Mouse (Mus musculus) CH12.LX (cell line): ENCODE data around the gene Cdc20. TPM values are rescaled to one million over a fixed set of nuclear protein-coding genes. Genes with fewer than 3 reads are reported as not detected.

Experiments used
- DNase-seq: peaks from one replicate; pipeline ENCODE4 v3.0.0-alpha.2; 2013; ENCODE audit errors: extremely low read depth
- H3K27ac ChIP-seq: 2 replicates; pipeline ENCODE4 v1.5.1; 2012; ENCODE audit warnings: low read depth, mild to moderate bottlenecking, control low read depth, moderate library complexity; ENCODE audit not compliant: insufficient read depth
- H3K27me3 ChIP-seq: replicated peaks from 2 replicates; pipeline ENCODE3; 2012; ENCODE audit warnings: inconsistent platforms
- H3K36me3 ChIP-seq, 2 experiments: replicated peaks in 1 of 2; 2 replicates each; pipeline versions ENCODE3 to v1.6.1; 2012; ENCODE audit warnings: inconsistent platforms in 1 of 2, low read length in 1 of 2, mild to moderate bottlenecking in 1 of 2, mixed read lengths in 1 of 2, moderate library complexity in 1 of 2; ENCODE audit not compliant: control insufficient read depth in 1 of 2, insufficient read depth in 1 of 2
- H3K4me1 ChIP-seq, 2 experiments: 2 replicates each; pipeline ENCODE4 v1.6.1; 2012; ENCODE audit warnings: inconsistent platforms in 1 of 2, moderate library complexity in 1 of 2; ENCODE audit not compliant: insufficient read depth in 2 of 2, control insufficient read depth in 1 of 2
- H3K4me2 ChIP-seq: 2 replicates; pipeline ENCODE4 v1.6.1; 2012; ENCODE audit warnings: low read depth, mild to moderate bottlenecking, control low read depth; ENCODE audit not compliant: poor library complexity, insufficient read depth, severe bottlenecking
- H3K4me3 ChIP-seq, 3 experiments: fragments of 150-350 bp in 1 of 3; sonication (generic) in 1 of 3; replicated peaks in 1 of 3; 2 replicates each; pipeline versions ENCODE3 to v1.5.1; 2011 to 2012; ENCODE audit warnings: low read depth in 2 of 3, low read length in 2 of 3, mild to moderate bottlenecking in 2 of 3, moderate library complexity in 2 of 3, control low read depth in 1 of 3, improper control_type of control experiment in 1 of 3, inconsistent platforms in 1 of 3, mixed read lengths in 1 of 3; ENCODE audit not compliant: poor library complexity in 1 of 3
- H3K79me2 ChIP-seq: replicated peaks from 2 replicates; pipeline ENCODE4 v1.6.1; 2012; ENCODE audit warnings: mild to moderate bottlenecking, moderate library complexity; ENCODE audit not compliant: control insufficient read depth, poor library complexity, insufficient read depth, severe bottlenecking; ENCODE audit errors: extremely low read depth
- H3K9ac ChIP-seq: 2 replicates; pipeline ENCODE4 v1.6.1; 2012; ENCODE audit warnings: low read depth, mild to moderate bottlenecking, control low read depth, moderate library complexity; ENCODE audit not compliant: insufficient read depth
- H3K9me3 ChIP-seq: replicated peaks from 2 replicates; pipeline ENCODE3; 2012; ENCODE audit warnings: low read length, inconsistent platforms, mixed read lengths
- CHD2 ChIP-seq: IDR thresholded peaks from 2 replicates; pipeline ENCODE4 v1.6.1; 2011; ENCODE audit warnings: low read length, improper control_type of control experiment
- CTCF ChIP-seq, 2 experiments: IDR thresholded peaks in 1 of 2; conservative IDR thresholded peaks in 1 of 2; 2 replicates each; pipeline ENCODE4 v1.5.1; 2011 to 2012; ENCODE audit warnings: low read depth in 2 of 2, low read length in 2 of 2, improper control_type of control experiment in 1 of 2, inconsistent platforms in 1 of 2, mild to moderate bottlenecking in 1 of 2, moderate library complexity in 1 of 2
- EP300 ChIP-seq: IDR thresholded peaks from 2 replicates; pipeline ENCODE4 v1.6.1; 2011; ENCODE audit warnings: low read length, improper control_type of control experiment
- GABPA ChIP-seq: IDR thresholded peaks from 2 replicates; pipeline ENCODE4 v1.6.1; 2012; ENCODE audit warnings: low read depth, low read length, improper control_type of control experiment, inconsistent platforms; ENCODE audit not compliant: insufficient replicate concordance
- HCFC1 ChIP-seq: IDR thresholded peaks from 2 replicates; pipeline ENCODE4 v1.6.1; 2012; ENCODE audit warnings: low read depth, mild to moderate bottlenecking, inconsistent platforms, low read length, improper control_type of control experiment
- JUND ChIP-seq: conservative IDR thresholded peaks from 2 replicates; pipeline ENCODE4 v1.6.1; 2011; ENCODE audit warnings: low read depth, low read length, improper control_type of control experiment
- MAFK ChIP-seq: IDR thresholded peaks from 2 replicates; pipeline ENCODE4 v1.6.1; 2011; ENCODE audit warnings: low read length, improper control_type of control experiment; ENCODE audit not compliant: insufficient replicate concordance
- MAX ChIP-seq: IDR thresholded peaks from 2 replicates; pipeline ENCODE4 v1.6.1; 2011; ENCODE audit warnings: low read length, improper control_type of control experiment
- MAZ ChIP-seq: IDR thresholded peaks from 2 replicates; pipeline ENCODE4 v1.6.1; 2012; ENCODE audit warnings: low read depth, mild to moderate bottlenecking, inconsistent platforms, low read length, improper control_type of control experiment, moderate library complexity
- MEF2A ChIP-seq: IDR thresholded peaks from 2 replicates; pipeline ENCODE4 v1.6.1; 2014; ENCODE audit warnings: low read depth, mild to moderate bottlenecking, inconsistent platforms, low read length, improper control_type of control experiment, borderline replicate concordance
- NRF1 ChIP-seq: IDR thresholded peaks from 2 replicates; pipeline ENCODE4 v1.6.1; 2014; ENCODE audit warnings: low read depth, mild to moderate bottlenecking, inconsistent platforms, low read length, improper control_type of control experiment, moderate library complexity
- SMC3 ChIP-seq: IDR thresholded peaks from 2 replicates; pipeline ENCODE4 v1.6.1; 2011; ENCODE audit warnings: low read depth, low read length, improper control_type of control experiment
- TBP ChIP-seq: conservative IDR thresholded peaks from 2 replicates; pipeline ENCODE4 v1.6.1; 2011; ENCODE audit warnings: low read depth, low read length, improper control_type of control experiment
- UBTF ChIP-seq: IDR thresholded peaks from 2 replicates; pipeline ENCODE4 v1.6.1; 2012; ENCODE audit warnings: low read depth, mild to moderate bottlenecking, inconsistent platforms, low read length, improper control_type of control experiment, moderate library complexity
- USF2 ChIP-seq: conservative IDR thresholded peaks from 2 replicates; pipeline ENCODE4 v1.6.1; 2011; ENCODE audit warnings: low read depth, low read length, improper control_type of control experiment
- ZMIZ1 ChIP-seq: IDR thresholded peaks from 2 replicates; pipeline ENCODE4 v1.6.1; 2012; ENCODE audit warnings: low read depth, mild to moderate bottlenecking, inconsistent platforms, low read length, improper control_type of control experiment
- dilution Hi-C: fragments of 300-500 bp; cut with MboI; formaldehyde crosslinking; loops from 2 replicates; pipeline ENCODE4 v1.14.3; 2020; ENCODE audit warnings: low sequenced_read_pairs; ENCODE audit not compliant: extremely low pct_unique_long_range_greater_than_20kb, extremely low pct_ligation_motif_present
- in situ Hi-C: fragments of 300-500 bp; cut with MboI; formaldehyde crosslinking; loops from 3 replicates; pipeline ENCODE4 v1.14.3; 2019; ENCODE audit warnings: low sequenced_read_pairs, low pct_ligation_motif_present, low pct_unique_long_range_greater_than_20kb, mixed read lengths
- polyA plus RNA-seq: library from polyadenylated mRNA; unstranded; fragments of >175 nt; gene quantifications from 2 replicates; pipeline ENCODE4 v1.2.1, GENCODE M21; 2012; ENCODE audit warnings: low read depth; ENCODE audit not compliant: insufficient read length
- total RNA-seq, 2 experiments: library from RNA; depleted of rRNA; stranded (reverse); fragments of 300-350 nt in 1 of 2; fragments of >200 nt in 1 of 2; gene quantifications; 2 replicates each; pipeline ENCODE4 v1.2.3; 2012 to 2014

The Cdc20 gene
- total and polyA plus RNA-seq, 3 experiments = 172 to 213 (median 212) TPM

DNA sequence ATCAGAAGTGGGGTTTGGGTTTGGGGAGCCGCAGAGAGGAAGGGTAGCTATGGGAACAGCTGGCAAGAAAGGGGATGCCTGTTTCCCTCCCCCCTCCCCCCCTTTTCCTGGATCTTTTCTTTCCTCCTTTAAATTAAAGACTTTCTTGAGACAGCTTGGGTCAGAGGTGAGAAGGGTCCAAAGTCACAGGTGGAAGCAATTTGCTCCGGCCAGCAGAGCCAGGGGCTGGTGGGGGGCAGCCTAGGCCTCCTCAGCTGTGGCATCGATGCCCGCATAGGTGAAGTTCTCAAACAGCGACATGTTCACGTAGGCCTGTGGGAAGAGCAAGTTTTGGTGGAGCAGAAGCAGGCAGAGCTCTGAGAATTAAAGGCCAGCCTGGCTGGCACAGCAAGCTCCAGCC, 34.1 kb upstream of the Cdc20 start:
- Histone ChIP-seq H3K27ac (no peak overlapping the region), H3K4me1 (no peaks in the 10 kb centered on the region), H3K79me2 (no peaks in the 10 kb centered on the region), H3K27me3 (peaks cover 87% of the 10 kb centered on the region), H3K36me3 (no peaks in the 10 kb centered on the region), H3K9ac (no peak overlapping the region), H3K9me3 (peaks cover 9% of the 10 kb centered on the region), H3K4me2 (no peak overlapping the region), H3K4me3 (no peak overlapping the region)
- TF ChIP-seq TBP = no peak
- no peak for TF ChIP-seq USF2
- no peak for TF ChIP-seq MAFK
- no peak for TF ChIP-seq CTCF (conservative IDR thresholded peaks at IDR 0.05 in 1 of 2, IDR thresholded peaks at IDR 0.05 in 1 of 2; ENCODE audit: low read depth in 2 of 2, low read length in 2 of 2)
- no peak for TF ChIP-seq SMC3
- no peak for TF ChIP-seq GABPA
- no peak for TF ChIP-seq MAX
- no peak for TF ChIP-seq JUND
- TF ChIP-seq CHD2 = no peak
- no peak for TF ChIP-seq HCFC1
- TF ChIP-seq ZMIZ1 = no peak
- TF ChIP-seq MEF2A = no peak
- TF ChIP-seq UBTF = no peak
- in situ Hi-C loops = no loop called here
- dilution Hi-C loops = no loop called here
- DNase-seq = no peak

DNA sequence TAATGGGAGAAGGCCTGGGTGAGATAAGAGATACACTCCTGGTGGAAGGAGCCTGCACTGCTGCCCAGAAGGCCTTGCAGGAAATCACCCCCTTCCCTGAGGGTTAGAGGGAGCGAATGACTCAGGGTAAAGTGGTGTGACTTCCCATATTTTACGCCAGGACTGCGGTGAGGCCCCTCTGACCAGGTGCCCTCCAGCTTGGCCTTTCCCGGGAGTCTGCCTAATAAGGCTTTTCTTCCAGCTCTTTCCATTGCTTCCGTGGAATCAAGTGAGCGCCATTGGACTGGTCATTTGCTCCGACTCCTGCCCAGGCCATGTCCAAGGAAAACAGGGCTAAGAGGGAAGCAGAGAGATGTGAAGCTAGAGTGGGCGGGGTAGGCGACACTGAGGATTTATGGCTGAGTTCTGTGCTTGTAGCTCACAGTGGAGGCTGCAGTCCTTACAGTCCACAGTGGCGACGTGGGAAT, 28.6 kb upstream of the Cdc20 start:
- Histone ChIP-seq H3K36me3 (no peaks in the 10 kb centered on the region), H3K27ac (no peak overlapping the region), H3K27me3 (peaks cover 91% of the 10 kb centered on the region), H3K9ac (no peak overlapping the region), H3K4me1 (no peaks in the 10 kb centered on the region), H3K79me2 (no peaks in the 10 kb centered on the region), H3K4me2 (no peak overlapping the region), H3K9me3 (no peaks in the 10 kb centered on the region), H3K4me3 (no peak overlapping the region)
- no peak for TF ChIP-seq NRF1
- TF ChIP-seq MAZ = no peak
- TF ChIP-seq EP300 = no peak
- DNase-seq = no peak
- dilution Hi-C loops = no loop called here
- in situ Hi-C loops = no loop called here
